Mouse (Mus musculus): ENCODE measurements around the gene Rnd1. TPM values are rescaled to one million over a fixed set of nuclear protein-coding genes. Genes with fewer than 3 reads are reported as not detected.

Gene Rnd1
- total RNA-seq, 1 experiment from 2014 or later, result 2.8 TPM

DNA sequence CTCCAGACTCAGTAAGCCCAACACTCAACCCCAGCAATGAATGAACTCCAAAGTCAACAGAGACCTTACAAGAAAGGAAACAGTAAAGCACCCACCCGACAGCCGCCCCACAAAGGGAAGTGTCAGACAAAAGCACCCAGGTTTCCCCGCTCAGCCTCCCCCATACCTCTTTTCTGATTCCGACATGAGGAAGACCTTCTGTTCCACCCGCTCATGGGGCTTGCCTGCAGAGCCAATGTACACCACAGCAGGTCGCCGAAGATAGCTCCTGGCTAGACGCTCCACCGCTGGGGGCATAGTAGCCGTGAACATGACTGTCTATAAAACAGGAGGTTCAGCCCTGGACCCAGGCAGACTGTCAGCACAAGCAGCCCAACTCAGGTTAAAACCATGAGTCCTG lies 30.0 kb downstream of the Rnd1 start:
- no peak for ATAC-seq (replicated peaks; ENCODE audit: insufficient number of reproducible peaks, low FRiP score, low TSS enrichment, poor library complexity, severe bottlenecking)

DNA sequence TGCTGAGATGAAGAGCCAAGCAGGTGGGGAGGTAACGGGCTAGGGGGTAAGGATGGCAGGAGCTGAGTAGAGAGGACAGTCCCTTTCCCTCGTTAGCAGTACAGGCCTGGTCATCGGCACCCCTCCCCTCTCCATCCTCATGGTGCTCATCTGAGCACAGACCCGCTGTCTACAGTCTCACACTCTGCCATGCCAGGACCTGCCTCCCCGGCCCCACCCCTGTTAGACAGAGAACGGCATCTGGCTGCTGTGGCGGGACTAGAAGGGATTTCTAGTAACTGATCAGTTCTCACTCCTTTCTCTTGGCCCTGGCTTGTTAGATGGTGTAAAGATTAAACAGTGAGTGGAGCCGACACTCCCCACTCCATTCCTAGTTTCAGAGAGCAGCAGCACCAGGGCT lies 30.5 kb downstream of the Rnd1 start:
- ATAC-seq (replicated peaks; ENCODE audit: insufficient number of reproducible peaks, low FRiP score, low TSS enrichment, poor library complexity, severe bottlenecking), result no peak

GRCm38 (mm10) chr15:98645057-98646026 lies 31.9 kb downstream of the Rnd1 start:
- ATAC-seq (replicated peaks; ENCODE audit: insufficient number of reproducible peaks, low FRiP score, low TSS enrichment, poor library complexity, severe bottlenecking), result no peak

DNA sequence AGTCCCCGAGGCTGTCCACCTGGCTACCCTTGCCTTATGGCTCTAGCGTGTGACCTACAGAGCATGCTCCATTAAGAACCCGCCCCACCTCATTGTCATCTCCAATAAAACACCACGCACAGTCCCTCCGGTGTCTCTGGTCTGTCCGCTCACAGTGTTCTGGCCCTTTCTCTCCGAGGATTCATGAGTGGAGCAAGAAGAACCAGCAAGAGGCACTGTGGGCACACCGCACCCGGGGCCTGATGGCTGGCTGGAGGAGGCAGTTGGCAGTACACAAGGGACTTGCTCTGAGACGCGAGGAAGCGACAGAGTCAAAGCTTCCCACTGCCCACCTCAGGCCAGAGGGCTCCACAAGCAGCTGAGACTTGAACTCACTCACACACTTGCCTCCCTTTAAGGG lies 32.9 kb downstream of the Rnd1 start:
- no peak for ATAC-seq (replicated peaks; ENCODE audit: insufficient number of reproducible peaks, low FRiP score, low TSS enrichment, poor library complexity, severe bottlenecking)

DNA sequence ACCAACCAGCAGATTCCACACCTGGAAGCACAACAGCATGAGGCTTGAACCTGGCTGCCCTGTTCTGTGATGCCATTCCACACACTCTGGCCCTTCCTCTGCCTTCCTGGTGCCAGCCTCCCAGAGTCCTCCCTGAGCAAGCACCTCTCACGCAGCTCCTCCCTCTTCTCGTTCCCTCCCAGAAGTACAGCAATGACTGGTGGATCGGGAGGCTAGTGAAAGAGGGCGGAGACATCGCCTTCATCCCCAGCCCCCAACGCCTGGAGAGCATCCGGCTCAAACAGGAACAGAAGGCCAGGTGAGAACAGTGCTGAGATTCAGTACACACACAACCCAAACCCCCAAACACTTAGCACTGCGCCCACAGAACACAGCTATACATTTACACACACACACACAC lies 37.1 kb downstream of the Rnd1 start:
- ATAC-seq (replicated peaks; ENCODE audit: insufficient number of reproducible peaks, low FRiP score, low TSS enrichment, poor library complexity, severe bottlenecking), result no peak

DNA sequence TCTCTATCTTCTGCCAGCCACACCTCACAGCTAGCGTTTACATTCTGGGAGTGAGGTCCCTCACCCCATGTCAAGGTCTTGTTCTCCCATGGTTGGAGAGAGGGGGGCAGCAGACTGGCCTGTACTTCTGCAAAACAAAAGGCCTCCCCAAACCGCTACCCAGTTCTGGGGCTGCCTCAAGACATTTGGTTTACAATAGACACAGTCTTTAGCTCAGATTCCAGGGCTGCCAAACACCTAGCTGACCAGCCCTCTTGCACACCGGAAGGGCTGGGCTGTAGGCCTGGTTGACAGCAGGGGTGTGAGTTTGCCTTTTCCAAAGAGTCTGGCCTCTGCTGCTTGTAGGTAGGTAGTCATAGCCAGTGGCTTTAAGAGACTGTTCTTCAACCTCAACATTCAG lies 40.1 kb downstream of the Rnd1 start:
- no peak for ATAC-seq (replicated peaks; ENCODE audit: insufficient number of reproducible peaks, low FRiP score, low TSS enrichment, poor library complexity, severe bottlenecking)

GRCm38 (mm10) chr15:98636517-98636916 lies 40.7 kb downstream of the Rnd1 start:
- ATAC-seq (replicated peaks; ENCODE audit: insufficient number of reproducible peaks, low FRiP score, low TSS enrichment, poor library complexity, severe bottlenecking), result no peak

- no peak for ATAC-seq (replicated peaks; ENCODE audit: insufficient number of reproducible peaks, low FRiP score, low TSS enrichment, poor library complexity, severe bottlenecking)
These were observed 41.9 kb downstream of the Rnd1 start for GRCm38 (mm10) chr15:98635291-98635841.

- ATAC-seq (replicated peaks; ENCODE audit: insufficient number of reproducible peaks, low FRiP score, low TSS enrichment, poor library complexity, severe bottlenecking), result no peak
These were observed 42.6 kb downstream of the Rnd1 start for GRCm38 (mm10) chr15:98634541-98635081.

DNA sequence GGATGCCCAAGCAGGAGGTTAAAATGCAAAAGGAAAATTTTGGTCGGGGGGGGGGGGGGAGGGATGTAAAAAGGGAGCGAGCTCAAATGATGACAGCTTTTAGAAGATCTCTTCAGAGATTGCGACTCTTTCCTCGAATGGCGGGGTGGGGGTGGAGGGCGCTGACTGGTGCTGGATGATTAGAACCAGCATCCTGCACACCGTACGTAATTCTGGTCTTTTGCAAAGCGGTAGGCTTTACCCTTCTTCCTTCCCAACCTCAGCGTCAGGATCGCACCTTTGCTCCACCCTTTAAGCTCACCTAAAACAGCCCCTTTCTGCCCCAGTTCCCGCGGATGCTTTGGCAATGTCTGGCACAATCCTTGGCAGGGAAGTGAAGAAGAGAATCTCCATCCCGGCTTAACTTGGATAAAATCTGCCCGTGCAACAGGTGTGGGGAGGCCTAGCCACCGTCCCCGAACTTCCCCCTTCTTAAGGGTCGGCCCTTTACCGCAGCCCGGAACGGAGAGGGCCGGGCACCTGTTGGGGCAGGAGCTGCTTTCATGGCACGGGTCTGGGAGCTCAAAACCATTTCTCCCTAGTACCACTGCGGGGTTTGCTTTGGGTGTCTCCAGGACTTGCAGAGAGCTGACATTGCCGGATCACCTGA lies 43.3 kb downstream of the Rnd1 start:
- ATAC-seq (replicated peaks; ENCODE audit: insufficient number of reproducible peaks, low FRiP score, low TSS enrichment, poor library complexity, severe bottlenecking), result no peak

GRCm38 (mm10) chr15:98632921-98633320 lies 44.3 kb downstream of the Rnd1 start:
- ATAC-seq (replicated peaks; ENCODE audit: insufficient number of reproducible peaks, low FRiP score, low TSS enrichment, poor library complexity, severe bottlenecking), result no peak

GRCm38 (mm10) chr15:98632107-98632744 lies 45.0 kb downstream of the Rnd1 start:
- no peak for ATAC-seq (replicated peaks; ENCODE audit: insufficient number of reproducible peaks, low FRiP score, low TSS enrichment, poor library complexity, severe bottlenecking)

DNA sequence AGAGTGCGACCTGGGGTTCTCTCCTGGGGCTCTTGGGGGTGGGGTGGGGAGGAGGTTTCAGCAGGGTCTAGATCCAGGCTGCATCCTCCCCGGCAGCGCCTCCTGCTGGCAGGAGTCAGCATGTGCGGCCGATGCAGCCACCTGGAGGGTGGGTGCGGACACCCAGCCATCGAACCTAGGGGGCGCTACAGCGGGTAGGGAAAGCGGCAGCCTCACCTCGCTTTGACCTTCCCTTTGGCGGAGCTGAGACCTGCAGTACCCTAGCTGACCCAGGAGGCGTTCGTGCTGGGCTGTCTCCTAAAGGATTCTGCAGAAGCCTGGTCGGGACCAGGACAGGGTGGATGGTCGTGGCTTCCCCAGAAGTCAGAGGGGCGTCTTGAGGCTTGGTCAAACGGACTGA lies 45.8 kb downstream of the Rnd1 start:
- peak; percentile 67 for ATAC-seq (replicated peaks; ENCODE audit: insufficient number of reproducible peaks, low FRiP score, low TSS enrichment, poor library complexity, severe bottlenecking)

DNA sequence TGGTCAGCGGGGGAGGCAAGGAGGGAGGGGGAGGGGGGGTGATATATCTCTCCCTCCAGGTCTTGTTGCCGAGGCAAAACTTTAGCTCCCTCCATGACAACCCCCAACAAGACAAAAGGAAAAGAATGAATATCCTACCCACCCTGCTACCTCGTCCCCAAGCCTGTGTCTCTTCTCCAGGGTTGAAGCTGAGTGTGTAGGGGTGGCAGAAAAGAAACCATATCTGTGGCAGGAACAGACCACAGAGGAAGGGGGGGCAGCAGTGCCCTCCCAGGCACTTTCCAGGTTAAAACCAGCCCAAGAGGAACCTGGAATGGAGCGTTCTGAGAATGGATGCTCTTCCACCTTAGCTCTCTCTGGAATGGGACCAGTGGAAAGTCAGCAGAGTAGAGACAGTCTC lies 46.7 kb downstream of the Rnd1 start, which contains the start of gene Cacnb3:
Gene Cacnb3, plus strand, starts transcription at position 301 of the 400 bp plus-strand sequence.
- ATAC-seq (replicated peaks; ENCODE audit: insufficient number of reproducible peaks, low FRiP score, low TSS enrichment, poor library complexity, severe bottlenecking), result no peak

- no peak for ATAC-seq (replicated peaks; ENCODE audit: insufficient number of reproducible peaks, low FRiP score, low TSS enrichment, poor library complexity, severe bottlenecking)
These were observed 47.8 kb downstream of the Rnd1 start for GRCm38 (mm10) chr15:98629464-98629863.

DNA sequence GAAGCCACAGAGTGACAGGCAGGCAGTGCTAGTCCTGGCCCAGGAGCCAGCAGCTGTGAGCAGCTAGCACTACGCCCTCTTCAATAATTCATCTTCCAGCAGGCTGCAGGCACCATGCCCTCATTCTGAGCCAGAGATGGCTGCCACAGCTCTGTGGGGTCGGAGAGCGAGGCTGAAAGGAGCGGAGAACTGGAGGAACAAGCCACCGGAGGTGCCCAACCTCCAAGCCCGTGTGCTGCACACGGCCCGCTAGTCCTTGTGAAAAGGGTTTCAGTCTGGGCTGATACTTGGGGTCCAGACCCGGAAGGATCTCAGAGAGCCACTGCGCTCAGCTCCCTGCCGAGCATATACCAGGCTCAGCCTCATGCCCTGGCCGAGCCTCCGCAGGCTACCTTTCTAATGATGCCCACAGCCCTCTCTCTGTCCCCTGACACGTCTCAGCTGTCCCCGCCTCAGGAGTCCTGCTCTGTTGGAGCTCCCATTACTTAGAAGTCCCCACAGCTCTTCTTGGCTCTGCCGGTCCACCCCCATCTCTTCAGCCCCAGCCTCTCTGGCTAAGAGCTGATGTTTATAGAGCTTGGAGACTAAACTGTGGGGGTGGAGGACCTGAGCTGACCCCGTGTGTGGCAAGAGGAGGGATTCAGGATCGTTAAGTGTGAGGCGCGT lies 48.5 kb downstream of the Rnd1 start:
- no peak for ATAC-seq (replicated peaks; ENCODE audit: insufficient number of reproducible peaks, low FRiP score, low TSS enrichment, poor library complexity, severe bottlenecking)

DNA sequence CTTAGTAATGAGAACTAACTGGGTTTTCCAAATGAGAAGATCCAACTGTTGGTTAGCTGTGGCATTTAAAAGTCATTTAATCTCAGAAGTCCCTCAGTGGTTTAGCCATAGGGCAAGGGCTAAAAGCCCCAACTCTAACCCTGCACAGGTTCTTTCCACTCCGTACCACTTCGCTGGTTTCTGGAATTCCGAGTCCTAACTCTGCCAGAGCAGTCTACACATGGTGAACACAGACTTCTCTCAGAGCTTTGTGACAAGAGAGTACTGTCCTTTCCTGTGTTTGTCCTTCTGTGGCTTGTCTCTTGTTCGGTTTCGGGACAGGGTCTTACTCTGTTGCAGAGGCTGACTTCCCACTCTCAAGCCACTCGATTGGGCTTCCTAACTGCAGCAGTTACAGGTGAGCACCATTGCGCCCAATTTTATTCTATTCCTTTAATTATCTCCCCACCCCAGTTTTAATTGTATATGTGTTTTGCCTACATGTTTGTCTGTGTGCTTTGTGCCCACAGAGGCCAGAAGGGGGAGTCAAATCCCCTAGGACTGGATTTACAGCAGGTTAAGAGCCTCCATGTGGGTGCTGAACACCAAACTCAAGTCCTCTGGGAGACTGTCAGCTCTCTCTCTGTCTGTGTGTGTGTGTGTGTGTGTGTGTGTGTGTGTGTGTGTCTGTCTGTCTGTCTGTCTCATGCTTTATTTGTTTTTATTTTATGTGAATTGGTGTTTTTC lies 50.6 kb downstream of the Rnd1 start:
- ATAC-seq (replicated peaks; ENCODE audit: insufficient number of reproducible peaks, low FRiP score, low TSS enrichment, poor library complexity, severe bottlenecking), result no peak

DNA sequence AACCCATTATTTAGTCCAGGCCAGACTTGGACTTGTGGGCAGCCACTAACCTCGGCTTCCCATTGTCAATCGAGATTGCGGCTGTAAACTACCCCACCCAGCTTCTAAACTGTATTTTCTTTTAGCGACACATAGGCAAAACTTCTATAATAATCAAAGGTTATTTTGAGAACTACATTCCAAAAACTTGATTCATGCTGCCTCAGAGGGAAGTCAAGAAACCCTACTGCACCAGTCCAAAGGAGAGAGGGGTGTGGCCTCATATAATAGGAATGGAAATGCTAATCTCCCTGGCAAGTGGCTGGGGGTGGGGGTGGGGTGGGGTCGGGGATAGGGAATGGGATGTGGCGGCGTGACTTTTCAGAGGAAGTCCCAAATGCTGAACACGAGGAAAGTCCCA lies 51.2 kb downstream of the Rnd1 start:
- ATAC-seq (replicated peaks; ENCODE audit: insufficient number of reproducible peaks, low FRiP score, low TSS enrichment, poor library complexity, severe bottlenecking), result no peak
